Mouse (Mus musculus) cerebellum, adult 9-10 months (tissue): ENCODE data around the gene Ttc25.
A peak's percentile ranks its signal among the peaks of the same experiment; 100 is the strongest.

Experiments used
- DNase-seq: peaks from one replicate; pipeline ENCODE4 v3.0.0; 2022

The Ttc25 gene

DNA sequence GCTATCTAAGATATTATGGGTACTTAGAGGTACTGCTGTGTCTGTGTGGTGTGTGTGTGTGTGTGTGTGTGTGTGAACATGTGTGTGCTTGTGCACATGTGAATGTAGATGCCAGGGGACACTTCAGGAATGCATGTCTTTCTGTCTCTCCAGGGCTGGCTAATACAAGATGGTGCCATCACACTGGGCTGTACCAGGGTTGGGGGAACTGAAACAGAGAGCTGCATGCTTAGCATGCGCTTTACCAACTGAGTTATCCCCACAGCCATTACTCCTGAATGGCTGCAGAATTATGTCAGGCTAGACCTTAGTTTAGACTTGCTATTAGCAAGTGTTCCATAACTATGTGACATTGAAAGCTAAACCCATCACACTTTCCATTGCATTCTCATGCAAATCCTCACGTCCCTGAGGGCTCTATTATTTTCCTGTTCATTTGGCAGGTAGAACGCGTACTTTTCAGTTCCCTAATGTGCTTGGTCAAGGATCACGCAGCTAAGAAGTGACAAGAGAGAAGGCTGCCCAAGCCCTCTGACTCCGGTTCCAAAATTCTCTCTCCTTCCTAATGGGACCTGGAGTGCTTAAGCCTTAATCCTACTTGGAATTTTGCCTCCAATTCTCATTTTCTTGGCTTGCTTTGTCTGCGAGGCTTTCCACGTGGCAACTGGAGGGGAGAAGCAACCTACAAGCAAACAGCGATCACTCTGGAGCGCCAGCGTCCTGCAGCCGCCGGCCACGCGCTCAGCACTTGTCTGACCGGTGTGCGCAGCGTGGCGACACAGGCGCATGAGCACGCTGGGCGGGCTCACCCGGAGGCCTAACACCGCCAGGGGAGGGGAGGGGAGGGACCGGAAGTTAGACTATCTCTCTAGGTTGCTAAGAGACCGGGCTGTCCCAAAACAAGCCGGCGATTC lies at the start of gene Ttc25:
TSS of gene Ttc25 (plus strand) at position 776 of the 914 bp plus-strand sequence.
- peak; percentile 33 for DNase-seq

GRCm38 (mm10) chr11:100500241-100500640 lies 45.2 kb upstream of the Ttc25 start:
- DNase-seq: no peak

GRCm38 (mm10) chr11:100500651-100501050 lies 44.8 kb upstream of the Ttc25 start:
- no peak for DNase-seq

- DNase-seq: no peak
Measured at GRCm38 (mm10) chr11:100501321-100501720, 44.1 kb upstream of the Ttc25 start.

DNA sequence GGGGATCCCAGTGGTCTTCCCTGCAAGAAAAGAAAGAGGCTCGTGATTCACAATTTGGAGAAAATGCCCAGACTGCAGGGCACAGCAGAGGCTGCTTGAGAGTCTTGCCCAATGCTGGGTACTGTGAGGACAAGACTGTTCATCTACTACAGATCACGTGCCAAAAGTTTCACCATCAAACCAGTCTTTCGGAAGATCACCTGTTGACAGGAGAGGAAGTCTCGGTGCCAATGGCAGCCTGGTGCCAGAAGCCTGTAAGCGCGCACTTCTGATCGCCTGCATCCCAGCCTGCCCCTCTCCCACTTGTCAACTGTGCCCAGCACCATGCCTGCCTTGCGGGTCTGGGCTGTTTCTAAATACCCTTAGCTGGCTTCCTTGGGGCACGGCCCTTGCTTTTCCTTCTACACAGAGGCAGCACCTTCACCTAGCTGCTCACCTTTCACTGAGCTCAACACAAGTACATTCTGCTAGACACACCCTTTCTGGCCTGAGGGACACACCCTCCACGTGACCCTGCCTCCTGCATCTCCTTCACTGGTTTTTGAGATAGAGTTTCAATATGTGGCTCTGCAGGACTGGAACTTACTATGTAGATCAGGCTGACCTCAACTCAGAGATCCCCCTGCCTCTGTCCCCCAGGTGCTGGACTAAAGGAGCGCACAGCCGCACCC lies 40.3 kb upstream of the Ttc25 start:
- no peak for DNase-seq

DNA sequence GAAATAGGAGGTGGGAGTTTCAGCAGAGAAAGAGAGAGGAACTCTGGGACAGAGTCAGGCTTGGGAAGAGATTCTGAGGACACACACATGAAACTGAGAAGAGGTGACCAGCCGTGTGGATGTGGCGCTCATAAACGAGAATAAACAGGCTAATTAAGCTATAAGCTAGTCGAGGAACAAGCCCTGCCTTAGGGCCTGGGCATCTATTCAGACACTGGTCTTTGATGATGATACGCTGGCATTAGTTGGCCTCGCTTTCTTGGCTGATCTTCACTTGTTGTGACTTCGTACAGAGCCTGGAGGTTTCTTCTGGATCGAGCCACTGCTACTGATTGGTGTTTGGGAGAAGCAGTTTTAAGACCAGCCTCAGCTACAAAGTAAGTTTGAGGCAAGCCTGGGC lies 39.4 kb upstream of the Ttc25 start:
- DNase-seq: no peak

DNA sequence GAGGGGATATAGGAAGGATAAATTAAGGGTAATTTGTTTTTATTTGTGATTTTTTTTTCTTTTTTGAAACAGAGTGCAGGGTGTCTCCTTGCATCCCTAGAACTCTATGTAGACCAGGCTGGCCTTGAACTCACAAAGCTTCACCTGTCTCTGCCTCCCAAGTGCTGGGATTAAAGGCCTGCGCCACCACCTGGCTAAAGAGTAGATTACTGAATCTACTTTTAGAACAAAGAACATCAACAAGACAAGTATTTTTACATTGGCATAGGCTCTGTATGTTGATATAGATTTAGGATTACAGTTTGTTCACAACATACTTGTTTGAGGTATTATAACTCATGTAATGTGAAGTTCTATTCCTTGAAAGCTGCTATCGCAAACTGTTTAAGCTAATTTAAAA lies 34.9 kb upstream of the Ttc25 start:
- DNase-seq: no peak

DNA sequence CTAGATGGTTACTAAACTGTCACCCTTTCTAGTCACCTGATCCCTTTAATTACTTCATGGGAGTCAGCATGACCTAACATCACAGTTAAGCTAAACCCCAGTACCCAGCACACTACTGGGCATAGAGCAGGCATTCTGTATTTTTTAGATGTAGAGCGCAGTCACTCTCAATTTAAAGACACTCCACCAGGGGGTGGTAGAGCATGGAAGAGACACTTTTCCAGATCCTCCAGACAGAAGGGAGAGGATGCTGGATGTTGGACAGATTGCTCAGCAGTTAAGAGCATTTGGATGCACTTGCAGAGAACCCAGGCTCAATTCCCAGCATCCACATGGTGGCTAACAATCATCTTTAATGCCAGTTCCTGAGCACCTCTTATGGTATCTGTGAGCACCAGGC lies 33.0 kb upstream of the Ttc25 start:
- DNase-seq: no peak

- no peak for DNase-seq
Measured at GRCm38 (mm10) chr11:100513716-100514115, 31.7 kb upstream of the Ttc25 start.

GRCm38 (mm10) chr11:100515061-100515460 lies 30.3 kb upstream of the Ttc25 start:
- DNase-seq: no peak

DNA sequence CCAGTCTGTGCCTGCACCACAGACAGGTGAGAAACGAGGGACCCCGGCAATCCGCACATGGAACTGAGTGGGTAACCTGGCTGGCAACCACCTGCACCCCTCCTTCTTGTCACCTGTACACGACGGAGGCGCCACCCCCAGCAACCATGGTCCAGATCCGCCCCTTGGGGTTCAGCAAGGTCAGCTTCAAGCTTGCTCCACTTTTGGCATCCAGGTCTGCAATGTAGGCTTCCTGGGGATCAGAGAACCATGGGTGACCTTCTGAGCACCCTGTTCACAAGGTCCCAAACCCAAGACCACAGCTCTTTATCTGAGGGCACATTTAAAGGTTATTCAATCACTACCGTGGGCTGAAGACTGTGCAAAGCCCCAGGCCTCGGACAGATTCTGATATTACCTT lies 29.6 kb upstream of the Ttc25 start:
- DNase-seq: no peak

DNA sequence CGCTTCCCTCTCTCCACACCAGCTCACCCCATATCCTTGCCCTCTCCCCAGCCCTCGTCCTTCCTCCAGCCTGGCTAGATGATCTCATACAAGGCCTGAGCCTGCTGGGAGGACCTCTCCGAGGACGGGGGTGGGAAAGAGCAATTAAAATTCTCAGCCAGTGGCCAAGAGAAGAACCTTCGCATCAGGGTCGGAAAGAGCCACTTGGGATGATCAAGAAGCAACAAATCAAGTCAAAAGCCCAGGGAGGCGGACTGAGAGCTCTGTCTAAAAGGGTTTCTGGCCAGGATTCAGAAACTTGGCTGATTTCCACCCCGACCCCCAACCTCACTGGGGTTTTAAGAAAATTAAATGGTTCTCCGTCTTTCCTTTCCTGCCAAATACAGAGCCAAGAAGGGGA lies 29.1 kb upstream of the Ttc25 start:
- no peak for DNase-seq

DNA sequence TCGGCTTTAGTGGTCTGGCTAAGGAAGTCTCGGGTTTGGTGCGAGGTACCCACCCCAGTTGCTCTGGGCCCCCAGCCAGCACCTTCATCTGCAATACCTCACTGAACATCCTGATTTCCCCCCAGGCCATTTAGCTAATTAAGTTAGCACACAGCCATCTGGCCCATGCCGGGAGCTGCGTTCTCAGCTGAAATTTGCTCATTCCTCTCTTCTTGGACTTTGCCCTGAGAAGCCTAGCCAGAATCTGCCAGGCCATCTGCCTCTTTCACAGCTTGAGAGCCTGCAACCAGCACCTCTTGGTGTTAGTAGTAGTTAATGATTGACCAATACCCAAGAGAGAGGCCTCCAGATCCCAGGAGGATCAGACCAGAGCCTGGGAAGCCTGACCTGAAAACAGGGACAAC lies 27.2 kb upstream of the Ttc25 start:
- DNase-seq: peak; percentile 94

DNA sequence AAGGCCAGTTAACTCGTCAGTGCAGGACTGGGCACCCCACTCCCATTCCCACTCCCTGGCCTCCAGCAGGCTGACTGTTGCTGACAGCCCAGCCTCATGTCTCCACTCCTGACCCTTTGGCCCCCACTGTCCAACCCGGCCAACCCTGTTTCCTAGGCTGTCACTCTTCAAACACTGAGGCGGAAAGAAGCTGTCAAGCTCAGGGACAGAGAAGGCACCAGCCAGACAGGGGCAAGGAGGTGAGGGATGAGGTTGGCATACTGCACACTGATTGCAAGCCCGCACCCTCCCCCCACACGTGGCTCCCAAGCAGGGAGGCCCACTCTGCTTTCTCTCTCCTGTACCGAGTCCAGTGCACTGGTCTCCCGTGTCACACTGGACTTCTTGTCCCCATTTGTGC lies 26.2 kb upstream of the Ttc25 start:
- no peak for DNase-seq

DNA sequence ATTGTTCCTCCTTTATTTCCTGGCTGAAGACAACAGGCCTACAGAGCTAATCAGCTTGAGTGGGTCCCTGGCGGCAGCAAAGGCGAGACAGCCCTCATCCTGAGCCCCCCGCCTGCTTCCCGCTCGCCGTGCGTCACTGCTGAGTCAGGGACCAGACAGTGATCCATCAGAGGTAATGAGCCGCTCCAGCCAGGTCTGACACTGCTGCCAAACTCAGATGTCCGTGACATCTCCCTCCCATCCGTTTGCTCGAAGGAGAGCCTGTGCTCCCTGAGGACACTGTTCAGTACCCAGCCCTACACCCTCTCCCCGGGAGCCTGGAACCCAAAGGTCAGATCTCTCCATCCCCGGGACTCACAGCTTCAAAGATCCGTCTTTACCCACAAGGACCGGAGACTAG lies 24.6 kb upstream of the Ttc25 start:
- no peak for DNase-seq

GRCm38 (mm10) chr11:100524358-100524757 lies 21.0 kb upstream of the Ttc25 start:
- no peak for DNase-seq

- DNase-seq: no peak
Measured at GRCm38 (mm10) chr11:100524987-100525630, 20.3 kb upstream of the Ttc25 start.

DNA sequence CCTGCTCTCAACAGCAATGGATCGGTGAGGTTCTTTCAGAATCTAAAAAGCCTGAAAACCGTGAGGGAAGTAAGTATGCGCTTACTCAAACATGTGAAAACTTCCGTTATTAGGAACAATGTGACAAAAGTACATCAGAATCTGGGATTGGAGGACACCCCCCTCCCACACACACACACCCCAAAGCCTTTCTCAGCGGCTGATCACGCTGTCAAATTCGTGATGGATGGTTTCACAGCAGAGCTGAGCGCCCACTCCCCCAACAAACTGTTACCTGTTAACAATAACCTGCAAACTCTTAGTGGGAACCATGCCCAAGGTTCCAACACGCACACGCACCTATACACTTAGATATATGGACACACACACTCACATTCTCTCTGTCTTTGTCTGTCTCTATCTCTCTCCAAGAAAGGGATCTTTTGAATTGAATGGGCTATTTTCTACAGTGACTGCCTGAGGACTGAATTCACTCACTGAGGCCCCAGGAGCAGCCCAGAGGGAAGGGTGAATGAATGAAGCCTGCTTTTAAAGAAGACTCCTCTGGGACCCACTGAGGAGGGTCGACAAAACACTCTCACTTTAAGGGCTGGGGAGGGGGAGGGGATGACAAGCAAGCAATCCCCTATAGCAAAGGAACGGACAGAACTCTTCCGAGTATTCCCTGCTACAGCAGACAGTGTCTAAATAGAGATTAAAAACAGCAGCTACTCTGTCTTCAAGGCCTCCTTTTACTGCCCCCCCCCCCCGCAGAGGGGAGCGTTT lies 19.2 kb upstream of the Ttc25 start:
- no peak for DNase-seq

- peak; percentile 74 for DNase-seq
Measured at GRCm38 (mm10) chr11:100527066-100527457, 18.3 kb upstream of the Ttc25 start.

- DNase-seq: peak; percentile 99
Measured at GRCm38 (mm10) chr11:100527458-100528374, 17.7 kb upstream of the Ttc25 start, which contains the start of gene Acly. Gene Acly, minus strand, starts transcription at chr11:100528000.

DNA sequence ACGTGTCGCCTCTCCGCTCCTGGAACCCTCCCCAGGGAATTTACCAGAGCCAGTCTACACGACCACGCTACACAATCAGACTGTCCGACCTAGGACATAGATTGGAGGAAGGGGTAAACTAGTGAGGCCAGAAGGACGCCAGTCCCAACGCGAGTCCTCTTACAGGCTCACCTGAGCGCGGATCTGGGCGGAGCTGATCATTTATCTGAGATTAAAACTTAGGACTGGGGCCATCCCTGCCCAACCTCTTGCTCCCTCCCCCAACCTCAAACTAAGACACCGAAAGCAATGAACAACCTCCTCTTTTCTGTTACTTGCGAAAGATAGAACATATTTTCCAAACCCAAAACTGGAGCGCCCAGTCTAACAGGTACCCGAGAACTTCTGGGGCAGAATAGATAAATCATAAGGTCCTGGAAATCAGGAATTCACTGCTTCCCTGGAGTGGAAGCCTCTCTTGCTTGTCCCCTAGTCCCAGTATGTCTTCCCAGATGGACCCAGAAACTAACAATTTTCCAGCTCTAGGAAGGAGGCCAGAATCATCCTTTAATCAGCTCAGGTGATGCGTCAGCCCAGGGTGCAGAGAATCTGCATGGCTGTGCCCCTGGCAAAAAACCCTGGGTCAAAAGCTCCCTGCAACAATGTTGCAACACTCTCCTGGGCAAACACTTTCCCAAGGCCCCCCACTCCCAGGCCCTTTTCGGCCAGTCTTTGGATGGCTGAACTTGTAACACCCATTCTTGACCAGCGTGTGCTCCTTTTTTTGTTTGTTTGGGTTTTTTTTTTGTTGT lies 16.8 kb upstream of the Ttc25 start:
- DNase-seq: no peak
